Mouse (Mus musculus): ENCODE measurements around the gene Slit3.

- no peak for TF ChIP-seq POLR2A (IDR thresholded peaks at IDR 0.05; ENCODE audit: control insufficient read depth, extremely low read depth, insufficient read depth, low read length, poor library complexity)
- no peak for TF ChIP-seq CTCF (IDR thresholded peaks at IDR 0.05; ENCODE audit: borderline replicate concordance, control insufficient read depth, extremely low read depth, insufficient read depth, low read length, poor library complexity)
These were observed 10.2 kb upstream of the Slit3 start for GRCm38 (mm10) chr11:35110784-35111183.

All from thymus, adult 2 months (tissue).